Mouse (Mus musculus): ENCODE results near the gene Acads. TPM values are rescaled to one million over a fixed set of nuclear protein-coding genes. Genes with fewer than 3 reads are reported as not detected.
"Not testable (repeated sequence)": the region's sequence is repeated elsewhere in the genome, so short reads cannot be mapped to it uniquely, and the experiment has no call there.

The Acads gene
- total RNA-seq, 2 experiments from 2014 or later, result 153 to 165 TPM

GRCm38 (mm10) chr5:115149675-115150459 lies 30.7 kb upstream of the Acads start:
- DNase-seq, result no peak

GRCm38 (mm10) chr5:115148872-115149271 lies 29.7 kb upstream of the Acads start:
- not testable (repeated sequence) for DNase-seq

- DNase-seq, result no peak
Measured at GRCm38 (mm10) chr5:115148378-115148777, 29.2 kb upstream of the Acads start.

- no peak for DNase-seq
Measured at GRCm38 (mm10) chr5:115147388-115147787, 28.2 kb upstream of the Acads start.

- no peak for DNase-seq
Measured at GRCm38 (mm10) chr5:115146747-115147130, 27.6 kb upstream of the Acads start.

GRCm38 (mm10) chr5:115145976-115146746 lies 27.0 kb upstream of the Acads start:
- peak; percentile 3 for DNase-seq

GRCm38 (mm10) chr5:115145253-115145968 lies 26.3 kb upstream of the Acads start:
- DNase-seq, result no peak

- DNase-seq, result no peak
Measured at GRCm38 (mm10) chr5:115144471-115144870, 25.3 kb upstream of the Acads start.

GRCm38 (mm10) chr5:115143552-115143951 lies 24.4 kb upstream of the Acads start:
- no peak for DNase-seq

GRCm38 (mm10) chr5:115142166-115142697 lies 23.1 kb upstream of the Acads start:
- no peak for DNase-seq

GRCm38 (mm10) chr5:115140726-115141125 lies 21.6 kb upstream of the Acads start:
- no peak for DNase-seq

- no peak for DNase-seq
Measured at GRCm38 (mm10) chr5:115139124-115139523, 20.0 kb upstream of the Acads start.

- DNase-seq, result peak; percentile 92
Measured at GRCm38 (mm10) chr5:115134234-115135165, 15.4 kb upstream of the Acads start, which contains the start of gene Unc119b. Gene Unc119b (minus strand): TSS chr5:115134975.

- DNase-seq, result no peak
Measured at GRCm38 (mm10) chr5:115133358-115134066, 14.4 kb upstream of the Acads start.

- DNase-seq, result no peak
Measured at GRCm38 (mm10) chr5:115132465-115132864, 13.3 kb upstream of the Acads start.

- peak; percentile 4 for DNase-seq
Measured at GRCm38 (mm10) chr5:115129328-115129727, 10.2 kb upstream of the Acads start.

GRCm38 (mm10) chr5:115127421-115128179 lies 8.5 kb upstream of the Acads start:
- no peak for DNase-seq

GRCm38 (mm10) chr5:115126578-115127312 lies 7.6 kb upstream of the Acads start:
- DNase-seq, result no peak

- peak; percentile 90 for DNase-seq
Measured at GRCm38 (mm10) chr5:115125211-115125871, 6.2 kb upstream of the Acads start.

Measured in heart, postnatal 4 days (tissue).